Mouse (Mus musculus): ENCODE data around the gene Prm1. TPM values are rescaled to one million over a fixed set of nuclear protein-coding genes. Genes with fewer than 3 reads are reported as not detected.
A peak's percentile ranks its signal among the peaks of the same experiment; 100 is the strongest.
"Not testable (repeated sequence)": the region's sequence is repeated elsewhere in the genome, so short reads cannot be mapped to it uniquely, and the experiment has no call there.

Gene Prm1
- not detected for total RNA-seq (2022)

GRCm38 (mm10) chr16:10805789-10806527 lies at the start of gene Prm1:
Prm1 (minus strand) TSS chr16:10805839.
- DNase-seq (ENCODE audit: low spot score in 2 of 2) = no peak

GRCm38 (mm10) chr16:10852216-10852615 lies 46.6 kb upstream of the Prm1 start:
- not testable (repeated sequence) for DNase-seq (ENCODE audit: low spot score in 2 of 2)

GRCm38 (mm10) chr16:10850905-10851304 lies 45.3 kb upstream of the Prm1 start:
- DNase-seq (ENCODE audit: low spot score in 2 of 2) = no peak

GRCm38 (mm10) chr16:10849965-10850861 lies 44.6 kb upstream of the Prm1 start:
- DNase-seq (ENCODE audit: low spot score in 2 of 2) = peak; percentile 35 to 44

GRCm38 (mm10) chr16:10846503-10846902 lies 40.9 kb upstream of the Prm1 start:
- peak; percentile 33 to 63 for DNase-seq (ENCODE audit: low spot score in 2 of 2)

GRCm38 (mm10) chr16:10845952-10846351 lies 40.3 kb upstream of the Prm1 start:
- DNase-seq (ENCODE audit: low spot score in 2 of 2) = no peak

GRCm38 (mm10) chr16:10844319-10844670 lies 38.7 kb upstream of the Prm1 start:
- DNase-seq (ENCODE audit: low spot score in 2 of 2) = no peak

- no peak for DNase-seq (ENCODE audit: low spot score in 2 of 2)
Observed at GRCm38 (mm10) chr16:10843486-10844318, 38.1 kb upstream of the Prm1 start.

- no peak for DNase-seq (ENCODE audit: low spot score in 2 of 2)
Observed at GRCm38 (mm10) chr16:10842282-10842855, 36.7 kb upstream of the Prm1 start.

GRCm38 (mm10) chr16:10840018-10840417 lies 34.4 kb upstream of the Prm1 start:
- DNase-seq (ENCODE audit: low spot score in 2 of 2) = no peak

- no peak for DNase-seq (ENCODE audit: low spot score in 2 of 2)
Observed at GRCm38 (mm10) chr16:10838487-10839245, 33.0 kb upstream of the Prm1 start.

- no peak for DNase-seq (ENCODE audit: low spot score in 2 of 2)
Observed at GRCm38 (mm10) chr16:10837903-10838302, 32.3 kb upstream of the Prm1 start.

- DNase-seq (ENCODE audit: low spot score in 2 of 2) = no peak
Observed at GRCm38 (mm10) chr16:10837250-10837649, 31.6 kb upstream of the Prm1 start.

- DNase-seq (ENCODE audit: low spot score in 2 of 2) = no peak
Observed at GRCm38 (mm10) chr16:10836388-10836787, 30.7 kb upstream of the Prm1 start.

GRCm38 (mm10) chr16:10834911-10835587 lies 29.4 kb upstream of the Prm1 start, which contains the start of gene Rmi2:
Rmi2 (plus strand) TSS chr16:10835059.
- DNase-seq (ENCODE audit: low spot score in 2 of 2) = peak; percentile 65 to 72

GRCm38 (mm10) chr16:10834542-10834910 lies 28.9 kb upstream of the Prm1 start:
- no peak for DNase-seq (ENCODE audit: low spot score in 2 of 2)

GRCm38 (mm10) chr16:10828461-10828805 lies 22.8 kb upstream of the Prm1 start:
- DNase-seq (ENCODE audit: low spot score in 2 of 2) = no peak

GRCm38 (mm10) chr16:10827766-10828460 lies 22.3 kb upstream of the Prm1 start:
- DNase-seq (ENCODE audit: low spot score in 2 of 2) = no peak

- no peak for DNase-seq (ENCODE audit: low spot score in 2 of 2)
Observed at GRCm38 (mm10) chr16:10827269-10827668, 21.6 kb upstream of the Prm1 start.

Measured in layer of hippocampus, adult 8-10 months (tissue).